Mouse (Mus musculus): ENCODE measurements at regions not wholly inside any gene's neighbourhood (a gene's known extent, or its start where the extent isn't known, plus 50 kb on each side); places are given as distances from the start of the nearest gene placed in this dataset.
A peak's percentile ranks its signal among the peaks of the same experiment; 100 is the strongest.

DNA sequence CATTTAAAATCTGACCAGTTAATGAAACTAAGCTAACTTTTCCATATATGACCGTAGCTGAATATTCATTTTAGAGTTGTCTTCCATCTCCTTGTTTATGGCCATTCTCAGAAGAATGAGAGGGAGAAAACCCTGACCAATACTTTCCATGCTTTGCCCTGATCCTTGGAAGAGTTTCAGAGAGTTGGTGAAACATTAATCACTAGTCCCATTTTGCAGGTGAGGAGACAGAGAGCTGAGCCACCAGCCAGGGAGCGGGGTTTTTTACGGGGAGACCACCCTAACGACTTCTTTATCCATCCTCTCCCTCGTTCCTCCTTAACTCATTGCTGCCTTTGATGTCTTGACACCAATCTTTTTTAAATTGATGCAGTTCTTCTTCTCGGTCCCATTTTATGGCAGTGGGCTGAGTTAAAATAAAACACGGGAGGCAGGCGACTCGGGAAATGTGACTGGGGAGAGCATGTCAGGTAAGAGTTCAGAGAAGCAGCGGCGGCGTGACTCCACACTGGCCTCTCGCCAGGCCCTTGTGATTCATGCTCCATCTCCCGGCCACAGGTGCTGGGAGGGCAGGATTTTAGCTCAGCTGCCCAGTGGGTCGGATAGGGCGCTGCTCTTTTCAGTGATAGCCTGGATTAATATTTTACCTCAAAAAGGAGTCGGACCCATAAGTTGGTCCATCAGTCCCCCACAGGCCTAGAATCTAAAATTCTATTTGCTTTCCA lies 81.3 kb upstream of the Nrip1 start:
- H3K4me2 ChIP-seq, result no peak overlapping the region
- no peak for ATAC-seq (ENCODE audit: low FRiP score)

DNA sequence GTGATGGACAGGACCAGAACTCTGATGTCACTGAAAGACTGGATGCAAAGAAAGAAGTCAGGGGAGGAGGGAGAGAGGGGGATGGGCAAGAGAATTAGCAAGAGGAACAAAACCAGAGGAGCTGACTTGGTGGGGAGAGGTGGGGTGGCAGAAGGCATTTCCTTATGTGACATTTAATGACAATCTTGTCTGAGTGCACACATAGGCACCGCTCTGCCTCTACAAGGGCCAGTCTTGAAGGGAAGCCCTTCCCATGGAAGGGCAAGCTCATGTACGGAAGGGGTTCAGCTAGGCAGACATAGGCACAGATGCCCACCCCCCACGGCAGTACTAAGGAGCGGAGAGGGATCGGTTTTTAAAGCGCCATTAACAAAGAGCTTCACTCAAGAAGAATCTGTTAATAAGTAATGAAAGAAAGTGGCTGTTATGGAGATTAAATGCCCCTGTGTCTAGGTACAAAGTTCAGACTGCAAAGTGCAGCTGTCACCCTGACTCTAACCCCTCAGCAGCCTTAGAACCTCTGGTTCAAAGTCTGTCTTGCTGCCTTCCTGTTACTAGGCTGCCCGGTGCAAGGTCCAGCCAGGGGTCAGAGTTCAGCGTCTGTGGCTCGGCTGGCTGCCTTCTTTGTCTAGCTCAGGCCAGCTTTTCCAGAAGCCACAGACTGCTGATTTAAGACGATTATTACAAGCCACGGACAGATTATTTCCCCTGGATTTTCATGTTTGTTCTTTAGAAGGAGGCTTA lies 80.0 kb upstream of the Nrip1 start:
- H3K27ac ChIP-seq (replicated peaks), result no peak overlapping the region
- no peaks in the 10 kb centered on the region for H3K9me3 ChIP-seq (replicated peaks)
- H3K27me3 ChIP-seq (replicated peaks), result no peaks in the 10 kb centered on the region
- 17% methylated on average over 11 of the region's 11 CpGs for WGBS
- ATAC-seq (ENCODE audit: low FRiP score), result no peak
- H3K36me3 ChIP-seq, result no peaks in the 10 kb centered on the region
- H3K9ac ChIP-seq (replicated peaks), result no peak overlapping the region
- no peak overlapping the region for H3K4me3 ChIP-seq (replicated peaks)
- peaks cover 5% of the 10 kb centered on the region for H3K4me1 ChIP-seq
- no peak overlapping the region for H3K4me2 ChIP-seq

More for the DNA sequence above, 81.3 kb upstream of the Nrip1 start:
- 52% methylated on average over 17 of the region's 17 CpGs for whole genome bisulfite sequencing
- Histone ChIP-seq H3K9me3 (replicated peaks) (no peaks in the 10 kb centered on the region), H3K27me3 (replicated peaks) (no peaks in the 10 kb centered on the region), H3K27ac (replicated peaks) (no peak overlapping the region), H3K9ac (replicated peaks) (no peak overlapping the region), H3K36me3 (no peaks in the 10 kb centered on the region), H3K4me3 (replicated peaks) (no peak overlapping the region), H3K4me1 (peaks cover 5% of the 10 kb centered on the region)

DNA sequence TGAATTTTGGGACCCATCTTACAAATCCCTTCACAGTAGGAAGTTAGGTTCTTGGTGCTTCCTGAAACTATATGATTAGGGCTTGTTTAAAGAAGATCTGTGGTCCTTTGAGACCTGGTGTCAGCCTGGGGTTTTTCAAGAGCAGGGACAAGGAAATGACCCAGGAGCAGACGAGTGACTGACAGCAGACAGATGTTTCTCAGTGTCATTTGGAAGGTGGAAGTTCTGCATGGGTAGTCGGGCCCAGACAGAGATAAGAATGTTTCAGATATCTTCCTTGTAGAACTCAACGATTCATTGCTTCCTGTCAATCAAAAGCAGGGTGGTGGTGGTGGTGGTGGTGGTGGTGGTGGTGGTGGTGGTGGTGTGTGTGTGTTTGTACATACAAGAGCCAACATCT lies 75.1 kb upstream of the Nrip1 start:
- Histone ChIP-seq H3K4me1 (peaks cover 3% of the 10 kb centered on the region), H3K4me2 (no peak overlapping the region), H3K4me3 (replicated peaks) (no peak overlapping the region), H3K9ac (replicated peaks) (no peak overlapping the region), H3K36me3 (no peaks in the 10 kb centered on the region), H3K27me3 (replicated peaks) (no peaks in the 10 kb centered on the region), H3K9me3 (replicated peaks) (no peaks in the 10 kb centered on the region), H3K27ac (replicated peaks) (no peak overlapping the region)
- 85% methylated on average over 3 of the region's 3 CpGs for WGBS
- no peak for ATAC-seq (ENCODE audit: low FRiP score)

DNA sequence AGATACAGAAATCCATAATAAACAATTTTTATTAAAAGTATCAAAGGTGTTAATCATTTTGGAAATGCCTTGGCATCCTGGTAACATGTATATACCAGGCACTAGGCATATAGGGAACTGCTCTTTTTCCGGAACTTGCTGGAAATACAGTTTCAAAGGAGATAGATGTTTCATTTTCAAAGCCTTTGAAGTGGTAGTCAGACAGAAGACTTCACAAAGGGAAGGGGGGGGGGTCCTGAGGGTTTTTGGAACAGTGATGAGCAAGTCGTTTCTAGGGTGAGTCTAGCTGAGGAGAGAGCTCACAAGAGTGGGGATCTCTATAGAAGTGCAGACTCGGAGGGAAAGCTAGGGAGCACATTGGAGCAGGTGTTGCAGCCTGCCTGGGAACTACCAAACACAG lies 73.4 kb upstream of the Nrip1 start:
- H3K36me3 ChIP-seq, result no peaks in the 10 kb centered on the region
- H3K4me2 ChIP-seq, result no peak overlapping the region
- 68% methylated on average over 3 of the region's 3 CpGs for WGBS
- no peak overlapping the region for H3K27ac ChIP-seq (replicated peaks)
- ATAC-seq (ENCODE audit: low FRiP score), result no peak
- H3K4me1 ChIP-seq, result no peaks in the 10 kb centered on the region
- H3K27me3 ChIP-seq (replicated peaks), result no peaks in the 10 kb centered on the region
- H3K4me3 ChIP-seq (replicated peaks), result no peak overlapping the region
- no peak overlapping the region for H3K9ac ChIP-seq (replicated peaks)
- H3K9me3 ChIP-seq (replicated peaks), result no peaks in the 10 kb centered on the region

DNA sequence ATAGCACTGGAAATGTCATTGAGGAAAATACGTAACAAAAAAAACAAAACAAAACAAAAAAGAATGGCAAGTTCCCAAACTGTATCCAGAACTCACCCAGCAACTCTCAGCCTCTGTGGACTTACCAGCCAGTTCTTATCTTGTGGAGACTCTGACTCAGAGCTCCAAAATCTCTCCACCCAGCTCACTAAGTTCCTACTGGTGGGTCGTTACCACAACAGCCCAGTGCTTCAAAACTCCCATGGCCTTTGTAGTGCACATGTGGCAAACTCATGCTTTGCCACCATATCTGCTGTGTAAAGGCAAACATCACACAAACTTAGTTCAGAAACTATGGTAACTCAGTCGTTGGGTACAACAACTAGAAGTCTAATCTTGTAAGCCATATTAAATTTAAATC lies 71.0 kb upstream of the Nrip1 start:
- 91% methylated on average over 3 of the region's 3 CpGs for WGBS
- no peak for ATAC-seq (ENCODE audit: low FRiP score)
- H3K4me1 ChIP-seq, result no peaks in the 10 kb centered on the region

DNA sequence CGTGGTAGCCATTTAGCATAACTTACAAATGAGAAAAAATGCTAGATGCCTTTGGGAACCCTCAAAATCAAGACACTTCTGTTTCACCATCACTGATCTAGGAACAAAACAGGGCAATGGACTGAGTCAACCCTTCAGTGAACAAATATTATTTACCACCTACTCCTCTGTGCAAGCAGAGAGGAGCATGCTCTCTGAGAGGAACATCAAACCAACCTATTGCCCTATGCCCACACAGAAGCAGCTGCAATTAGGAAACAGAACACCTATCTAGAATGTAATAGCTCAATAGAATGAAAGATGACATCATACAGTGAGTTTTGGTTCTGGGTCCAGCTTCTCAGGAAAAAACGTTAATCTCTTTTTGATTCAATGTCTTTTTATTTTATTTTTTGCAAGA lies 69.0 kb upstream of the Nrip1 start:
- Histone ChIP-seq H3K9me3 (replicated peaks) (no peaks in the 10 kb centered on the region), H3K4me2 (no peak overlapping the region), H3K36me3 (no peaks in the 10 kb centered on the region), H3K27me3 (replicated peaks) (no peaks in the 10 kb centered on the region), H3K4me3 (replicated peaks) (no peak overlapping the region), H3K27ac (replicated peaks) (no peak overlapping the region), H3K9ac (replicated peaks) (no peak overlapping the region), H3K4me1 (no peaks in the 10 kb centered on the region)
- 95% methylated on average over 2 of the region's 2 CpGs for WGBS
- ATAC-seq (ENCODE audit: low FRiP score), result no peak

More for the DNA sequence above, 71.0 kb upstream of the Nrip1 start:
- Histone ChIP-seq H3K27ac (replicated peaks) (no peak overlapping the region), H3K9ac (replicated peaks) (no peak overlapping the region), H3K4me3 (replicated peaks) (no peak overlapping the region), H3K9me3 (replicated peaks) (no peaks in the 10 kb centered on the region), H3K36me3 (no peaks in the 10 kb centered on the region), H3K4me2 (no peak overlapping the region), H3K27me3 (replicated peaks) (no peaks in the 10 kb centered on the region)

DNA sequence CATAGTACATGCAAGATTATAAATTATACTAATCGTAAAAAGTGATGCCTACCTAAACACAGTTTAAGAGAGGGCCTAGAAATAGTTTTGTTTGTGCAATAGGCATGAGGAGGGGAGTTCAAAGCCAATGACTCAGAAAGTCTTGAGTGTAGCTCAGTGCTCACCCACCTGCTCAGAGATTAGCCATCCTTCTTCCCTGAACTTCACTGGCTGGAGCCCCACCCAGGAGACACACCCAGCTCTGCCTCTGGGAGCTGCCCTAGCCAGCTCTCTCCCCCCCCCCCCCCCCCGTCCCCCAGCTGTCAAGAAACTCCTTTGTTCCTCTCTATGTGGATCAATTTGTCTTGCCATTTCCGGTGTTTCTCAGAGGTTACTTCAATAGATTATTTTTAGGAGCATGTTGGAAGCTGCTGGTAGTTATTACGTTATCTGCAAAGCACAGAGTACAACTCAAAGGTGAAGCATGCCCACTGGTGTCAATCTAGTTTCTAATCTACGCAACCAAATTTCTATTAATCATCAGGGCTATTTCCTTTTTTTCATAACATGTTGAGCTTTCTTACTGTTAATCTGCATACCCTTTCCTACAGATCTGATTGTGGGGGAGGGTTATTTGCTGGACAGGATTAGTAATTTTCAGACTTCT lies 68.3 kb upstream of the Nrip1 start:
- no peak overlapping the region for H3K4me2 ChIP-seq
- no peak overlapping the region for H3K4me3 ChIP-seq (replicated peaks)
- no peaks in the 10 kb centered on the region for H3K4me1 ChIP-seq
- WGBS, result 60% methylated on average over 5 of the region's 5 CpGs
- H3K36me3 ChIP-seq, result no peaks in the 10 kb centered on the region
- H3K9me3 ChIP-seq (replicated peaks), result no peaks in the 10 kb centered on the region
- ATAC-seq (ENCODE audit: low FRiP score), result no peak
- H3K9ac ChIP-seq (replicated peaks), result no peak overlapping the region
- no peaks in the 10 kb centered on the region for H3K27me3 ChIP-seq (replicated peaks)
- H3K27ac ChIP-seq (replicated peaks), result no peak overlapping the region

DNA sequence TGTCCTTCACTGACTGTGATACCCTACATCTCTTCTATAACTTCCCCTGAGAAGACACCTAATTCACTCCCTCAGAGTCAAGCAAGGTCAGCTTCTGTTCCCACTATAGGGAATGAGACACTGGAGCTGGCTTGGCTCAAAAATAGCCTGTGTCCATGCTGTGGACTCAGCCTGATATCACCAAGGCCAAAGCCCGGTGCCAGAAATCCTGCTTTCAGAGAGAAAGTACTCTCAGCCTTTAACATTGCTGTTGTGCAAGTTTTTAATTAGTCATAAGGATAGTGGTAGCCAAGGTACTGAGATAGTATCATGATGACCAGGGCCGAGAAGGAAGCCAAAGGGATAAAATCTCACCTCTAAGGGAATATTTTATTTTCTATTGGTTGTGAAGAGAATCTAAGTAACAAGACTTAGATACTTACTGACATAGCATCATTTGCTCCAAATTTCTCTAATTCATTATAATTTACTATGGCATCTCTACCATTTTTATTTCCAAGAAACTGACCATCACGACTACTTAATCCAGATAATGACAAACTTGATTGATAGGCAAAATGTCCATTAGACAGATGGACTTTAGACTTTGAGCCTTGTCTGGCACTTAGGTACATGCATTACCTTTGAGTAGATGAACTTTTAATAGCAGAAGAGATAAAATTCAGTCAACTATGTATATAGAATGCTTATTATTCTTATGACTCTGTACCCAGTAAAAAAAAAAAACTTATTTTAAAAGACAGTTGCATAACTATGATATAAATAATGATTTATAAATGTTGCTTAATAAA lies 64.7 kb upstream of the Nrip1 start:
- Histone ChIP-seq H3K4me3 (replicated peaks) (no peak overlapping the region), H3K36me3 (no peaks in the 10 kb centered on the region), H3K9me3 (replicated peaks) (no peaks in the 10 kb centered on the region), H3K27ac (replicated peaks) (no peak overlapping the region), H3K4me2 (no peak overlapping the region), H3K27me3 (replicated peaks) (no peaks in the 10 kb centered on the region), H3K9ac (replicated peaks) (no peak overlapping the region), H3K4me1 (no peaks in the 10 kb centered on the region)
- ATAC-seq (ENCODE audit: low FRiP score), result no peak
- 93% methylated on average over 3 of the region's 3 CpGs for WGBS

DNA sequence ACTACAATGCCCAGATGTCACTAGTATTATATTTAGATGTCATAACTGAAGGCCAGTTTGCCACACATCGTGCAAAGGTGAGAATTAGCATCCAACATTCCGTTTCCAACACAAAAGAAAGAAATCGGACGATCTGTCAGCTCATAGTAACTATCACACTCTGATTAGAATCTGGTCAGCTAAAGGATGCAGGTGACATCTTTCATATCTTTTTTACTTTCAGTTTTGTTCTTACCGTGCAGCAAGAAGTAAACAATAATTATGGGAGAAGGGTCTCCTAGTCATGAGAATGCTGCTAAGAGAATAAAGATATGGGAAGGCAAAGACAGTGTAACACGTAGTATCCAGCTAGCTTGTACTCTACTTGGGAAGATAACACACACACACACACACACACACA lies 62.7 kb upstream of the Nrip1 start:
- H3K27ac ChIP-seq (replicated peaks), result no peak overlapping the region
- no peak overlapping the region for H3K9ac ChIP-seq (replicated peaks)
- no peaks in the 10 kb centered on the region for H3K36me3 ChIP-seq
- H3K4me2 ChIP-seq, result no peak overlapping the region
- H3K27me3 ChIP-seq (replicated peaks), result no peaks in the 10 kb centered on the region
- no peaks in the 10 kb centered on the region for H3K4me1 ChIP-seq
- H3K9me3 ChIP-seq (replicated peaks), result no peaks in the 10 kb centered on the region
- no peak overlapping the region for H3K4me3 ChIP-seq (replicated peaks)
- WGBS, result 91% methylated on average over 6 of the region's 6 CpGs
- no peak for ATAC-seq (ENCODE audit: low FRiP score)

DNA sequence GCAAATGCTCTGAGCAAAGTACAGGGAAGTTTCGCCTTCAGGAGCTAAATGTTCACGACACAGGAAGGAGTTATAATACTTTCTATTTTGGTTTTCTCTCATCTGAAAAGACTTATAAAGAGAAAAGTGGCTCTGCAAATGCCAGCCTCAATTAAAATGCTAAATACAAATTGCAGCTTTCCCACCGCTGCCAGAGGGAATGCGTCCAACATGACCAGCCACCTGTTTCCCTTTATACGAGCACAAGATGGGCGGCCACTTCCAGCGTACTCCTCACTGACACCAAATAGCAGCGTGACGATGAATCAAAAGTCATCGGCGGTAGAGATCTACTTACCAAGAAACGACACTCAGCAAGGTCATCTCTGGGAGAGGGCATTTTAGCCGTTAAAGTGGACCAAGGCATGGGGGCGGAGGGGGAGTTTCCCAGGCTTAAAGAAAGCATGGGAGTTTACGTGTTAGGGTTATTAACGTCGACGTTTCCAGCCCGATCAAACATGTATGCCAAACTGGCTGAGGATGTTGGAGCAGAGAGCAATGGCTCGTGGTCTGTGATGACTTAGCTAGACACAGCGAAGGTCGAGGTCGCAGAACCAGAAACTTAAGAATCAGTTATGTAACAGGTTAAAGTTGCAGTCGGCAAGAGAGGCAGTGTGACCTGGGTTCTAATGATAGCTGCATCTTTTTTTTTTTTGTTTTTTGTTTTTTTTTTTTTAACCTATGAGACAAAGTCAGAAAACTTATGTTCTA lies 59.6 kb upstream of the Nrip1 start:
- 81% methylated on average over 24 of the region's 24 CpGs for whole genome bisulfite sequencing
- Histone ChIP-seq H3K9me3 (replicated peaks) (no peaks in the 10 kb centered on the region), H3K4me3 (replicated peaks) (no peak overlapping the region), H3K9ac (replicated peaks) (no peak overlapping the region), H3K4me2 (0 out of 2 replicates have a peak overlapping the region, but pooled peaks have one; percentile 6), H3K27ac (replicated peaks) (no peak overlapping the region), H3K36me3 (no peaks in the 10 kb centered on the region), H3K4me1 (no peaks in the 10 kb centered on the region), H3K27me3 (replicated peaks) (no peaks in the 10 kb centered on the region)
- no peak for ATAC-seq (ENCODE audit: low FRiP score)

DNA sequence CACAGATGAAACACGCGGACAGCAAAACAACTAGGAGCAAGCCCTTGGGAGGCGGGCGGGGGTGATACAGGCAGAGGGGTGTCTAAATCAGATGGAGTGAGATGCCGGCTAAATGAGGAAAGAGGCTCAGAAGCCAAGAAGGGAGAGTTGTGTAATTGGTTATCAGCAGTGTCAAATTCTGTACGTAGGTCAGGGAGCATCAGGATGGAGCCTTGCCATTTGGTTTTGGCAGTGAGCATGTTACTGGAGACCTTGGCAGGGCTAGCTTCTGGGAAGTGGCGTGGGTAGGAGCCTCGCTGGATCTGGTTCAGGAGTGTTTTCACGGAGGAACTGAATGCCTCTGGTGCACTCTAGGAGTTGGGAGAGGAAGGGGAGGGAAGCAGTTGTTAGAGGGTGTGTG lies 58.7 kb upstream of the Nrip1 start:
- no peak for ATAC-seq (ENCODE audit: low FRiP score)
- H3K27me3 ChIP-seq (replicated peaks), result no peaks in the 10 kb centered on the region

More for the DNA sequence above, 58.7 kb upstream of the Nrip1 start:
- Histone ChIP-seq H3K9ac (replicated peaks) (no peak overlapping the region), H3K36me3 (no peaks in the 10 kb centered on the region), H3K9me3 (replicated peaks) (no peaks in the 10 kb centered on the region), H3K27ac (replicated peaks) (no peak overlapping the region), H3K4me3 (replicated peaks) (no peak overlapping the region), H3K4me1 (no peaks in the 10 kb centered on the region), H3K4me2 (no peak overlapping the region)
- WGBS, result 84% methylated on average over 9 of the region's 9 CpGs

Data from neural tube, embryonic 15.5 days (tissue).